14 mouse cellular contexts compared by ENCODE assay signal in genomic region chr13:119393141-119393540, GRCm38 (mm10). TPM values are rescaled to one million over a fixed set of nuclear protein-coding genes. Genes with fewer than 3 reads are reported as not detected.
DNase-seq lines count a peak whose midpoint lies in the region; ATAC-seq and TF ChIP-seq lines count a peak whose summit lies in the region.
"Had no signal": no experiment of that assay in that cellular context is flagged by ENCODE, and none has a peak within 500 bp of the region (broad histone marks: within the 10 kb centered on the region; RNA-seq: fewer than 3 reads in every experiment).

No protein-coding gene starts in this region.

- H3K27ac ChIP-seq in intestine, postnatal 0 days (ENCODE audit: low read depth, low read length): no peak overlapping the region
- no peak overlapping the region for H3K27ac ChIP-seq in intestine, embryonic 15.5 days
- no peak overlapping the region for H3K27ac ChIP-seq in lung, postnatal 0 days (ENCODE audit: low read length)
- H3K27ac ChIP-seq: embryonic facial prominence, embryonic 13.5 days; heart, embryonic 13.5 days; limb, embryonic 15.5 days had no signal

- no peaks in the 10 kb centered on the region for H3K9me3 ChIP-seq in intestine, postnatal 0 days (ENCODE audit: control insufficient read depth)
- H3K9me3 ChIP-seq in intestine, embryonic 15.5 days: no peaks in the 10 kb centered on the region
- no peaks in the 10 kb centered on the region for H3K9me3 ChIP-seq in lung, postnatal 0 days (ENCODE audit: low read length)
- H3K9me3 ChIP-seq: embryonic facial prominence, embryonic 13.5 days; heart, embryonic 13.5 days; limb, embryonic 15.5 days had no signal

- no peak for TF ChIP-seq EP300 in lung, postnatal 0 days (IDR thresholded peaks at IDR 0.05)

- DNase-seq in cerebellum, postnatal 14 days: peak; percentile 14 to 19
- no peak for DNase-seq in cerebellum, postnatal 25 days
- DNase-seq in lung, postnatal 0 days (ENCODE audit: low spot score): peak; percentile 51
- no peak for DNase-seq in lung, postnatal 25 days (ENCODE audit: low spot score)
- DNase-seq in kidney, postnatal 14 days: peak; percentile 38
- no peak for DNase-seq in right cerebral cortex, postnatal 10 days (ENCODE audit: low spot score in 2 of 2)
- DNase-seq: cerebellum, postnatal 36 days; gastrocnemius, postnatal 25 days; right cerebral cortex, postnatal 14 days had no signal

- no peaks in the 10 kb centered on the region for H3K27me3 ChIP-seq in intestine, postnatal 0 days (replicated peaks; ENCODE audit: control insufficient read depth, insufficient read depth, low read length)
- no peaks in the 10 kb centered on the region for H3K27me3 ChIP-seq in intestine, embryonic 15.5 days (replicated peaks)
- no peaks in the 10 kb centered on the region for H3K27me3 ChIP-seq in lung, postnatal 0 days (replicated peaks; ENCODE audit: insufficient read depth, low read length)
- H3K27me3 ChIP-seq: embryonic facial prominence, embryonic 13.5 days; heart, embryonic 13.5 days; limb, embryonic 15.5 days had no signal

- no peak overlapping the region for H3K4me3 ChIP-seq in intestine, postnatal 0 days (ENCODE audit: low read depth, low read length)
- no peak overlapping the region for H3K4me3 ChIP-seq in intestine, embryonic 15.5 days (replicated peaks)
- no peak overlapping the region for H3K4me3 ChIP-seq in lung, postnatal 0 days (ENCODE audit: low read depth, low read length)
- H3K4me3 ChIP-seq: embryonic facial prominence, embryonic 13.5 days; heart, embryonic 13.5 days; limb, embryonic 15.5 days had no signal

- no peak overlapping the region for H3K4me2 ChIP-seq in intestine, postnatal 0 days (replicated peaks; ENCODE audit: low read depth)
- H3K4me2 ChIP-seq in intestine, embryonic 15.5 days (replicated peaks): no peak overlapping the region
- H3K4me2 ChIP-seq in lung, postnatal 0 days (replicated peaks; ENCODE audit: low read depth, low read length): no peak overlapping the region
- H3K4me2 ChIP-seq: embryonic facial prominence, embryonic 13.5 days; heart, embryonic 13.5 days; limb, embryonic 15.5 days had no signal

- H3K36me3 ChIP-seq in intestine, postnatal 0 days (ENCODE audit: control insufficient read depth, insufficient read depth): peaks cover 51% of the 10 kb centered on the region
- peaks cover 4% of the 10 kb centered on the region; the same call in 1 of the 2 replicates for H3K36me3 ChIP-seq in intestine, embryonic 15.5 days
- no peaks in the 10 kb centered on the region for H3K36me3 ChIP-seq in lung, postnatal 0 days (ENCODE audit: insufficient read depth, low read length)

- no peak for ATAC-seq in intestine, postnatal 0 days
- ATAC-seq in intestine, embryonic 15.5 days: no peak
- no peak for ATAC-seq in lung, postnatal 0 days

- H3K4me1 ChIP-seq in intestine, postnatal 0 days (replicated peaks; ENCODE audit: control insufficient read depth, insufficient read depth, low read length): no peaks in the 10 kb centered on the region
- no peaks in the 10 kb centered on the region for H3K4me1 ChIP-seq in intestine, embryonic 15.5 days (replicated peaks)
- no peaks in the 10 kb centered on the region for H3K4me1 ChIP-seq in lung, postnatal 0 days (ENCODE audit: insufficient read depth, low read depth, low read length)
- H3K4me1 ChIP-seq: embryonic facial prominence, embryonic 13.5 days; heart, embryonic 13.5 days; limb, embryonic 15.5 days had no signal

- peak; percentile 48 for TF ChIP-seq CTCF in intestine, postnatal 0 days (IDR thresholded peaks at IDR 0.05; ENCODE audit: low read depth)
- peak; percentile 54 for TF ChIP-seq CTCF in lung, postnatal 0 days (IDR thresholded peaks at IDR 0.05)

- 54% methylated on average over 8 of the region's 8 CpGs for WGBS in intestine, postnatal 0 days
- WGBS in intestine, embryonic 15.5 days: 53% methylated on average over 8 of the region's 8 CpGs
- 53% methylated on average over 8 of the region's 8 CpGs for WGBS in lung, postnatal 0 days

- H3K9ac ChIP-seq in intestine, postnatal 0 days (ENCODE audit: low read depth, low read length): no peak overlapping the region
- no peak overlapping the region for H3K9ac ChIP-seq in intestine, embryonic 15.5 days
- H3K9ac ChIP-seq in lung, postnatal 0 days (replicated peaks; ENCODE audit: low read depth): no peak overlapping the region
- H3K9ac ChIP-seq: embryonic facial prominence, embryonic 13.5 days; heart, embryonic 13.5 days; limb, embryonic 15.5 days had no signal

RNA-seq across cellular contexts. Expression of gene Paip1, which starts 35.3 kb away (rescaled TPM):
- polyA plus RNA-seq in intestine, postnatal 0 days (2015; fragmentation: Nextera tagmentation; extraction: Ambion mirVana): 59.2 and 63.3 TPM in 2 replicates
- 62.0 and 82.6 TPM in 2 replicates for polyA plus RNA-seq in intestine, embryonic 15.5 days (2015; fragmentation: Nextera tagmentation; extraction: Ambion mirVana)
- polyA plus RNA-seq in lung, postnatal 0 days (2015; fragmentation: Nextera tagmentation; extraction: Ambion mirVana): 63.1 and 63.4 TPM in 2 replicates

Comparison
In these comparisons a context has a peak if more than half of its experiments do, and no peak if none do; other contexts are left out.
1. DNase-seq: peak in cerebellum, postnatal 14 days (2 of 2), lung, postnatal 0 days (single experiment) and kidney, postnatal 14 days (single experiment); none in cerebellum, postnatal 25 days (0 of 2), lung, postnatal 25 days (single experiment) and right cerebral cortex, postnatal 10 days (0 of 2).